Mouse (Mus musculus) macrophage (primary cell): ENCODE measurements around the gene Wdr60. TPM values are rescaled to one million over a fixed set of nuclear protein-coding genes. Genes with fewer than 3 reads are reported as not detected.

Source experiments
- H3K27ac ChIP-seq: fragments of 350-480 bp; formaldehyde crosslinking; 2 replicates; pipeline ENCODE4 v1.9.0; 2021
- H3K36me3 ChIP-seq: fragments of 350-480 bp; formaldehyde crosslinking; 2 replicates; pipeline ENCODE4 v1.9.0; 2021; ENCODE audit errors: inconsistent target
- H3K4me3 ChIP-seq: fragments of 350-480 bp; formaldehyde crosslinking; 2 replicates; pipeline ENCODE4 v1.9.0; 2021; ENCODE audit errors: inconsistent target
- H3K79me2 ChIP-seq: fragments of 350-480 bp; formaldehyde crosslinking; 2 replicates; pipeline ENCODE4 v1.9.0; 2021; ENCODE audit errors: inconsistent target
- WGBS: methylation state at CpG from one replicate; pipeline ENCODE4 v1.1.7; 2026; ENCODE audit warnings: inconsistent platforms; ENCODE audit not compliant: missing documents; 5-methylcytosine and 5-hydroxymethylcytosine counted together
- polyA plus RNA-seq: library from polyadenylated mRNA; stranded (reverse); fragments of 250-400 nt; gene quantifications from 3 replicates; pipeline ENCODE4 v1.2.4, GENCODE M21; 2018; ENCODE audit warnings: inconsistent platforms
- total RNA-seq, 78 experiments: library from RNA; depleted of rRNA; stranded (reverse); fragments of 250-400 nt; gene quantifications; 1 replicate in 9 of 78; 2 replicates in 24 of 78; 3 replicates in 43 of 78; 4 replicates in 2 of 78; pipeline ENCODE4 v1.2.4; 2018; ENCODE audit warnings: inconsistent platforms in 56 of 78

The Wdr60 gene
- 10 to 100 TPM in 20 of 26 experiments, 1 to 10 TPM in 6; 2.9 to 42.3 (median 22.1) TPM for total RNA-seq (2018; cell fraction: chromatin; rRNA removed)
- total RNA-seq (2018; cell fraction: cytosol; rRNA removed) = 1 to 10 TPM; 1.7 to 9.5 (median 4.5) TPM
- 10 to 100 TPM in 16 of 26 experiments, 1 to 10 TPM in 10; 2.1 to 24.9 (median 10.7) TPM for total RNA-seq (2018; cell fraction: nucleus; rRNA removed)
- polyA plus RNA-seq = 3.9 to 8.8 TPM (median 4.2 TPM) in 3 replicates

GRCm38 (mm10) chr12:116262555-116263341 lies at the start of gene Wdr60:
Gene Wdr60 (minus strand): TSS chr12:116263022.
- no peaks in the 10 kb centered on the region for H3K79me2 ChIP-seq
- H3K36me3 ChIP-seq = no peaks in the 10 kb centered on the region
- H3K27ac ChIP-seq = no peak within 1 kb of the TSS
- H3K4me3 ChIP-seq = peak within 1 kb of the TSS; percentile 34
- 5% methylated on average over 47 of the region's 47 CpGs for WGBS

- Histone ChIP-seq H3K4me3 (no peak overlapping the region), H3K27ac (no peak overlapping the region), H3K79me2 (peaks cover 76% of the 10 kb centered on the region), H3K36me3 (no peaks in the 10 kb centered on the region)
- WGBS = 94% methylated on average over 2 of the region's 2 CpGs
Observed at GRCm38 (mm10) chr12:116308612-116309011, 45.8 kb upstream of the Wdr60 start.

- WGBS = 98% methylated on average over 3 of the region's 3 CpGs
- H3K79me2 ChIP-seq = peaks cover 73% of the 10 kb centered on the region
- no peaks in the 10 kb centered on the region for H3K36me3 ChIP-seq
- H3K4me3 ChIP-seq = no peak overlapping the region
- H3K27ac ChIP-seq = no peak overlapping the region
Observed at GRCm38 (mm10) chr12:116307870-116308269, 45.0 kb upstream of the Wdr60 start.

GRCm38 (mm10) chr12:116306042-116306441 lies 43.2 kb upstream of the Wdr60 start:
- Histone ChIP-seq H3K36me3 (no peaks in the 10 kb centered on the region), H3K79me2 (peaks cover 78% of the 10 kb centered on the region)
- 87% methylated on average over 1 of the region's 1 CpGs for WGBS

GRCm38 (mm10) chr12:116302181-116302580 lies 39.4 kb upstream of the Wdr60 start:
- H3K36me3 ChIP-seq = no peaks in the 10 kb centered on the region
- H3K27ac ChIP-seq = no peak overlapping the region
- no peak overlapping the region for H3K4me3 ChIP-seq
- peaks cover 75% of the 10 kb centered on the region for H3K79me2 ChIP-seq

More at GRCm38 (mm10) chr12:116306042-116306441, 43.2 kb upstream of the Wdr60 start:
- H3K4me3 ChIP-seq = no peak overlapping the region
- no peak overlapping the region for H3K27ac ChIP-seq

GRCm38 (mm10) chr12:116299906-116300305 lies 37.1 kb upstream of the Wdr60 start:
- Histone ChIP-seq H3K27ac (no peak overlapping the region), H3K36me3 (no peaks in the 10 kb centered on the region), H3K79me2 (peaks cover 79% of the 10 kb centered on the region), H3K4me3 (no peak overlapping the region)
- 87% methylated on average over 2 of the region's 2 CpGs for WGBS

GRCm38 (mm10) chr12:116293599-116294292 lies 30.9 kb upstream of the Wdr60 start:
- Histone ChIP-seq H3K4me3 (no peak overlapping the region), H3K36me3 (no peaks in the 10 kb centered on the region), H3K79me2 (peaks cover 97% of the 10 kb centered on the region), H3K27ac (no peak overlapping the region)
- WGBS = 68% methylated on average over 4 of the region's 4 CpGs

GRCm38 (mm10) chr12:116293185-116293584 lies 30.4 kb upstream of the Wdr60 start:
- 6% methylated on average over 2 of the region's 2 CpGs for WGBS
- Histone ChIP-seq H3K4me3 (no peak overlapping the region), H3K27ac (no peak overlapping the region), H3K36me3 (no peaks in the 10 kb centered on the region), H3K79me2 (peaks cover 100% of the 10 kb centered on the region)

GRCm38 (mm10) chr12:116283511-116283910 lies 20.7 kb upstream of the Wdr60 start:
- WGBS = 66% methylated on average over 2 of the region's 2 CpGs
- no peaks in the 10 kb centered on the region for H3K36me3 ChIP-seq
- peaks cover 71% of the 10 kb centered on the region for H3K79me2 ChIP-seq
- no peak overlapping the region for H3K4me3 ChIP-seq
- H3K27ac ChIP-seq = no peak overlapping the region

GRCm38 (mm10) chr12:116282856-116283255 lies 20.0 kb upstream of the Wdr60 start:
- WGBS = 25% methylated on average over 2 of the region's 2 CpGs
- Histone ChIP-seq H3K79me2 (peaks cover 64% of the 10 kb centered on the region), H3K4me3 (no peak overlapping the region), H3K36me3 (no peaks in the 10 kb centered on the region), H3K27ac (no peak overlapping the region)

GRCm38 (mm10) chr12:116281427-116282281 lies 18.8 kb upstream of the Wdr60 start:
- H3K4me3 ChIP-seq = peak overlapping the region; percentile 97
- peak overlapping the region; percentile 33; the same call in 1 of the 2 replicates for H3K27ac ChIP-seq
- under 1% methylated on average over 49 of the region's 55 CpGs for WGBS
- H3K79me2 ChIP-seq = peaks cover 52% of the 10 kb centered on the region
- H3K36me3 ChIP-seq = no peaks in the 10 kb centered on the region

GRCm38 (mm10) chr12:116280653-116281364 lies 18.0 kb upstream of the Wdr60 start, which contains the start of gene Esyt2:
Gene Esyt2 (plus strand): TSS chr12:116281196.
- peaks cover 44% of the 10 kb centered on the region for H3K79me2 ChIP-seq
- H3K4me3 ChIP-seq = peak within 1 kb of the TSS; percentile 97
- 0% methylated on average over 67 of the region's 68 CpGs for WGBS
- H3K27ac ChIP-seq = peak within 1 kb of the TSS; percentile 94
- no peaks in the 10 kb centered on the region for H3K36me3 ChIP-seq

- peaks cover 37% of the 10 kb centered on the region for H3K79me2 ChIP-seq
- 2% methylated on average over 7 of the region's 7 CpGs for WGBS
- H3K27ac ChIP-seq = peak overlapping the region; percentile 94
- H3K4me3 ChIP-seq = peak overlapping the region; percentile 67
- no peaks in the 10 kb centered on the region for H3K36me3 ChIP-seq
Observed at GRCm38 (mm10) chr12:116280149-116280652, 17.4 kb upstream of the Wdr60 start.
